ENCODE assay signal across 21 mouse cellular contexts in the genomic region with DNA sequence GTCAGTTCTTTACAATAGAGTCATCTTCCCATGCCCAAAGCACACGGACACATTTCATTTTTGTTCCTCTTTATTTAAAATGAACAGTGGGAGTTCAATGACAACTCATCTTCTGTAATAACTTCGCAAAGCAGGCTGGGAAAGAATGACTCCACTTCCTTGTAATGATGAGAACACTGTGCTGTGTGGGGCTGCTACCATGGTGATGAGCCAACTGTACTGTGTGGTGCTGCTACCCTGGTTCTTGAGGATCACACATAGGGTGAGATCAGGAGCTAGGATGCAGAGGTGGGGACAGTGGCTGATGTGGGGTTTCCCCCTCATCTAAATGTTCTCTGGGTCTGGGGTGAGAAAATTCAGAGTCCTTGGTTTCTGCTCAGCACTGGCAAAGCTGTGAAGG. TPM values are rescaled to one million over a fixed set of nuclear protein-coding genes. Genes with fewer than 3 reads are reported as not detected.
DNase-seq lines count a peak whose midpoint lies in the region; ATAC-seq and TF ChIP-seq lines count a peak whose summit lies in the region.
"Had no signal": no experiment of that assay in that cellular context is flagged by ENCODE, and none has a peak within 500 bp of the region (broad histone marks: within the 10 kb centered on the region; RNA-seq: fewer than 3 reads in every experiment).

No protein-coding gene starts in this region.

- TF ChIP-seq CTCF in MEL (IDR thresholded peaks at IDR 0.05 in 2 of 3, conservative IDR thresholded peaks at IDR 0.05 in 1 of 3; ENCODE audit: control insufficient read depth in 1 of 3, insufficient read depth in 1 of 3, low read depth in 2 of 3, low read length in 3 of 3, poor library complexity in 1 of 3, severe bottlenecking in 1 of 3) = no peak

- H3K9ac ChIP-seq in MEL (ENCODE audit: control insufficient read depth, low read depth, low read length, poor library complexity, severe bottlenecking) = no peak overlapping the region
- H3K9ac ChIP-seq: forebrain, embryonic 12.5 days; heart, embryonic 15.5 days had no signal

- no peak for TF ChIP-seq EP300 in MEL (IDR thresholded peaks at IDR 0.05; ENCODE audit: low read depth in 1 of 2, low read length in 2 of 2)

- no peaks in the 10 kb centered on the region for H3K9me3 ChIP-seq in MEL (replicated peaks; ENCODE audit: insufficient read depth, low read length)
- H3K9me3 ChIP-seq: heart, embryonic 15.5 days had no signal

- H3K4me3 ChIP-seq in MEL (ENCODE audit: control insufficient read depth in 1 of 2, insufficient read depth in 1 of 2, low read depth in 2 of 2, low read length in 2 of 2) = no peak overlapping the region
- H3K4me3 ChIP-seq: embryonic facial prominence, embryonic 10.5 days; forebrain, embryonic 12.5 days; heart, embryonic 15.5 days; left cerebral cortex, adult 2 months had no signal

- no peak overlapping the region for H3K27ac ChIP-seq in MEL (ENCODE audit: control insufficient read depth, low read depth, low read length)
- H3K27ac ChIP-seq: embryonic facial prominence, embryonic 10.5 days; forebrain, embryonic 12.5 days; heart, embryonic 15.5 days; left cerebral cortex, adult 2 months had no signal

- H3K79me2 ChIP-seq in MEL (ENCODE audit: control insufficient read depth, insufficient read depth, low read length, poor library complexity) = no peaks in the 10 kb centered on the region

- no peaks in the 10 kb centered on the region for H3K27me3 ChIP-seq in MEL (ENCODE audit: control insufficient read depth in 1 of 2, insufficient read depth in 2 of 2, low read length in 2 of 2)
- H3K27me3 ChIP-seq: forebrain, embryonic 12.5 days had no signal

- no peak for TF ChIP-seq RAD21 in MEL (IDR thresholded peaks at IDR 0.05; ENCODE audit: low read depth, low read length)

- H3K36me3 ChIP-seq in MEL (ENCODE audit: control insufficient read depth in 1 of 2, insufficient read depth in 2 of 2, low read length in 2 of 2) = peaks cover 0 to 12% of the 10 kb centered on the region in 2 experiments; a peak in 2 of 4 replicates
- H3K36me3 ChIP-seq: embryonic facial prominence, embryonic 10.5 days; forebrain, embryonic 12.5 days; heart, embryonic 15.5 days had no signal

- peak; percentile 70 for DNase-seq in CD4-positive, CD25-positive, alpha-beta regulatory T cell, adult 2 months (ENCODE audit: low read depth, low spot score)
- DNase-seq in MEL (ENCODE audit: low read depth, low spot score) = peak; percentile 52
- peak; percentile 67 for DNase-seq in induced T-regulatory cell, adult 2 months (ENCODE audit: low read depth)
- no peak for DNase-seq in neural tube, embryonic 10.5 days (ENCODE audit: extremely low spot score, low spot score)
- no peak for DNase-seq in retina, embryonic 14.5 days (ENCODE audit: low spot score)
- no peak for DNase-seq in embryo, embryonic 9.5 days (ENCODE audit: extremely low spot score)
- no peak for DNase-seq in heart, postnatal 25 days (ENCODE audit: low spot score)
- DNase-seq: adrenal gland, postnatal 36 days; cerebellum, adult 2 months; cerebellum, postnatal 36 days; gastrocnemius, postnatal 25 days; kidney, adult 18-20 months; kidney, postnatal 14 days; left cerebral cortex, postnatal 4 days; liver had no signal

- H3K4me1 ChIP-seq in MEL (ENCODE audit: control insufficient read depth in 1 of 2, insufficient read depth in 2 of 2, low read length in 2 of 2) = peaks cover 3 to 22% of the 10 kb centered on the region in 2 experiments; a peak in 3 of 4 replicates
- H3K4me1 ChIP-seq: embryonic facial prominence, embryonic 10.5 days; forebrain, embryonic 12.5 days; heart, embryonic 15.5 days had no signal

- intact Hi-C loops in heart, postnatal 25 days (cut with DNase I) = no loop called here

- TF ChIP-seq POLR2A in MEL (IDR thresholded peaks at IDR 0.05; ENCODE audit: control insufficient read depth in 1 of 2, insufficient read depth in 1 of 2, low read depth in 1 of 2, low read length in 2 of 2, poor library complexity in 1 of 2) = no peak

- ATAC-seq in monocyte, adult 5-6 weeks (replicated peaks; ENCODE audit: insufficient number of reproducible peaks, low FRiP score, low TSS enrichment, poor library complexity, severe bottlenecking) = peak; percentile 69
- ATAC-seq: hindbrain, embryonic 16.5 days had no signal

TF ChIP-seq in MEL, 35 proteins besides CTCF, POLR2A, EP300 and RAD21:
- TF ChIP-seq KAT2A (conservative IDR thresholded peaks at IDR 0.05; ENCODE audit: low read depth, low read length) (no peak), ZKSCAN1 (IDR thresholded peaks at IDR 0.05; ENCODE audit: low read depth, low read length) (no peak), GABPA (IDR thresholded peaks at IDR 0.05; ENCODE audit: low read depth, low read length) (no peak), TBP (IDR thresholded peaks at IDR 0.05; ENCODE audit: low read depth, low read length) (no peak), MYB (IDR thresholded peaks at IDR 0.05; ENCODE audit: low read depth, low read length) (no peak), TCF12 (IDR thresholded peaks at IDR 0.05; ENCODE audit: low read depth, low read length) (no peak), ETS1 (IDR thresholded peaks at IDR 0.05; ENCODE audit: low read depth, low read length) (0 out of 2 replicates have a peak, but pooled peaks have one; percentile 9), HCFC1 (IDR thresholded peaks at IDR 0.05; ENCODE audit: low read depth, low read length) (0 out of 2 replicates have a peak, but pooled peaks have one; percentile 14), ZNF384 (IDR thresholded peaks at IDR 0.05; ENCODE audit: low read depth, low read length) (no peak), ELF1 (IDR thresholded peaks at IDR 0.05; ENCODE audit: low read depth, low read length) (0 out of 2 replicates have a peak, but pooled peaks have one; percentile 14), MAX (IDR thresholded peaks at IDR 0.05; ENCODE audit: low read length) (no peak), ZC3H11A (IDR thresholded peaks at IDR 0.05; ENCODE audit: low read depth, low read length) (no peak)
TF ChIP-seq in MEL: peak in this region for 3.

RNA-seq across cellular contexts. Expression of a gene that starts 38.2 kb away (rescaled TPM):
- total RNA-seq in MEL (2012; rRNA removed) = 14.3 and 17.1 TPM in 2 replicates
- 10 to 100 TPM in 1 of 2 experiments, not detected in 1; 23.5 TPM for polyA plus RNA-seq in MEL (2012; ENCODE audit: insufficient read depth in 1 of 2, insufficient read length in 2 of 2, low read depth in 1 of 2, low replicate concordance in 2 of 2, missing spikeins in 1 of 2)
- total RNA-seq in monocyte, adult 5-6 weeks (2017) = 48.6 to 147 TPM (median 77.3 TPM) in 3 replicates
- total RNA-seq in heart, postnatal 25 days (2021) = 1 to 10 TPM; 2.0 to 2.1 TPM

Comparison
In these comparisons a context has a peak if more than half of its experiments do, and no peak if none do; other contexts are left out.
1. DNase-seq: peak in CD4-positive, CD25-positive, alpha-beta regulatory T cell, adult 2 months (single experiment), MEL (single experiment) and induced T-regulatory cell, adult 2 months (single experiment); none in neural tube, embryonic 10.5 days (single experiment), retina, embryonic 14.5 days (single experiment), embryo, embryonic 9.5 days (single experiment) and heart, postnatal 25 days (single experiment).